Mouse (Mus musculus): Measurements from ENCODE around the gene Gm8909. TPM values are rescaled to one million over a fixed set of nuclear protein-coding genes. Genes with fewer than 3 reads are reported as not detected.

Gene Gm8909
- not detected in 2 replicates for polyA plus RNA-seq (2015; fragmentation: Nextera tagmentation; extraction: Ambion mirVana)

GRCm38 (mm10) chr17:36168039-36168652, at the start of gene Gm8909:
TSS of gene Gm8909 (minus strand) at chr17:36168537.
- no peak within 1 kb of the TSS for H3K9ac ChIP-seq
- no peak for ATAC-seq (ENCODE audit: low read depth)
- no peaks in the 10 kb centered on the region for H3K9me3 ChIP-seq
- H3K27me3 ChIP-seq: peaks cover 78% of the 10 kb centered on the region
- H3K27ac ChIP-seq (replicated peaks): no peak within 1 kb of the TSS
- H3K4me1 ChIP-seq (replicated peaks): peaks cover 11% of the 10 kb centered on the region; the same call in 1 of the 2 replicates
- H3K36me3 ChIP-seq: no peaks in the 10 kb centered on the region
- 1% methylated on average over 62 of the region's 63 CpGs for WGBS
- H3K4me3 ChIP-seq: peak within 1 kb of the TSS; percentile 21
- H3K4me2 ChIP-seq: peak within 1 kb of the TSS; percentile 44

- Histone ChIP-seq H3K27ac (replicated peaks) (no peak overlapping the region), H3K9ac (no peak overlapping the region), H3K4me2 (no peak overlapping the region; the same call in 1 of the 2 replicates), H3K9me3 (no peaks in the 10 kb centered on the region), H3K4me3 (no peak overlapping the region), H3K36me3 (no peaks in the 10 kb centered on the region), H3K4me1 (replicated peaks) (no peaks in the 10 kb centered on the region), H3K27me3 (peaks cover 86% of the 10 kb centered on the region)
- ATAC-seq (ENCODE audit: low read depth): no peak
- WGBS: 4% methylated on average over 20 of the region's 20 CpGs
Measured at GRCm38 (mm10) chr17:36215586-36215985, 47.2 kb upstream of the Gm8909 start.

- H3K4me3 ChIP-seq: no peak overlapping the region
- H3K9ac ChIP-seq: no peak overlapping the region
- H3K4me2 ChIP-seq: no peak overlapping the region
- H3K9me3 ChIP-seq: no peaks in the 10 kb centered on the region
- peaks cover 10% of the 10 kb centered on the region for H3K4me1 ChIP-seq (replicated peaks)
- peaks cover 94% of the 10 kb centered on the region for H3K27me3 ChIP-seq
- H3K27ac ChIP-seq (replicated peaks): no peak overlapping the region
- H3K36me3 ChIP-seq: no peaks in the 10 kb centered on the region
- ATAC-seq (ENCODE audit: low read depth): no peak
Measured at GRCm38 (mm10) chr17:36206846-36207245, 38.5 kb upstream of the Gm8909 start.

- no peak overlapping the region for H3K9ac ChIP-seq
- under 1% methylated on average over 32 of the region's 41 CpGs for WGBS
Measured at GRCm38 (mm10) chr17:36205862-36206261, 37.5 kb upstream of the Gm8909 start.

GRCm38 (mm10) chr17:36205456-36205855, 37.1 kb upstream of the Gm8909 start:
- Histone ChIP-seq H3K36me3 (no peaks in the 10 kb centered on the region), H3K4me2 (peak overlapping the region; percentile 56), H3K9ac (no peak overlapping the region), H3K4me1 (replicated peaks) (peaks cover 10% of the 10 kb centered on the region), H3K9me3 (no peaks in the 10 kb centered on the region), H3K27ac (replicated peaks) (no peak overlapping the region), H3K27me3 (peaks cover 88% of the 10 kb centered on the region), H3K4me3 (peak overlapping the region; percentile 30)
- WGBS: under 1% methylated on average over 15 of the region's 15 CpGs
- ATAC-seq (ENCODE audit: low read depth): no peak

More at GRCm38 (mm10) chr17:36205862-36206261, 37.5 kb upstream of the Gm8909 start:
- H3K27me3 ChIP-seq: peaks cover 92% of the 10 kb centered on the region
- no peak overlapping the region for H3K27ac ChIP-seq (replicated peaks)
- no peaks in the 10 kb centered on the region for H3K9me3 ChIP-seq
- ATAC-seq (ENCODE audit: low read depth): no peak
- no peaks in the 10 kb centered on the region for H3K36me3 ChIP-seq
- H3K4me3 ChIP-seq: peak overlapping the region; percentile 30
- H3K4me1 ChIP-seq (replicated peaks): peaks cover 10% of the 10 kb centered on the region
- peak overlapping the region; percentile 56 for H3K4me2 ChIP-seq

- Histone ChIP-seq H3K27me3 (peaks cover 73% of the 10 kb centered on the region), H3K4me3 (no peak overlapping the region), H3K9ac (no peak overlapping the region), H3K4me1 (replicated peaks) (peaks cover 10% of the 10 kb centered on the region), H3K9me3 (no peaks in the 10 kb centered on the region), H3K4me2 (no peak overlapping the region), H3K27ac (replicated peaks) (no peak overlapping the region), H3K36me3 (no peaks in the 10 kb centered on the region)
- 83% methylated on average over 2 of the region's 2 CpGs for WGBS
- no peak for ATAC-seq (ENCODE audit: low read depth)
Measured at GRCm38 (mm10) chr17:36201851-36202250, 33.5 kb upstream of the Gm8909 start.

- Histone ChIP-seq H3K27me3 (peaks cover 45% of the 10 kb centered on the region), H3K36me3 (no peaks in the 10 kb centered on the region), H3K4me3 (no peak overlapping the region), H3K4me1 (replicated peaks) (no peaks in the 10 kb centered on the region), H3K9me3 (no peaks in the 10 kb centered on the region), H3K4me2 (no peak overlapping the region), H3K9ac (no peak overlapping the region), H3K27ac (replicated peaks) (no peak overlapping the region)
- no peak for ATAC-seq (ENCODE audit: low read depth)
- WGBS: 8% methylated on average over 5 of the region's 5 CpGs
Measured at GRCm38 (mm10) chr17:36198317-36198716, 30.0 kb upstream of the Gm8909 start.

GRCm38 (mm10) chr17:36194471-36194870, 26.1 kb upstream of the Gm8909 start:
- H3K9ac ChIP-seq: no peak overlapping the region
- peaks cover 46% of the 10 kb centered on the region for H3K27me3 ChIP-seq
- no peak overlapping the region for H3K4me2 ChIP-seq
- H3K27ac ChIP-seq (replicated peaks): no peak overlapping the region
- no peak overlapping the region for H3K4me3 ChIP-seq
- no peaks in the 10 kb centered on the region for H3K36me3 ChIP-seq
- no peaks in the 10 kb centered on the region for H3K4me1 ChIP-seq (replicated peaks)
- H3K9me3 ChIP-seq: no peaks in the 10 kb centered on the region
- 87% methylated on average over 6 of the region's 6 CpGs for WGBS
- no peak for ATAC-seq (ENCODE audit: low read depth)

- WGBS: 29% methylated on average over 8 of the region's 8 CpGs
- peak; percentile 43; the same call in 1 of the 2 replicates for ATAC-seq (ENCODE audit: low read depth)
Measured at GRCm38 (mm10) chr17:36193546-36194141, 25.3 kb upstream of the Gm8909 start.

GRCm38 (mm10) chr17:36192371-36192770, 24.0 kb upstream of the Gm8909 start:
- no peaks in the 10 kb centered on the region for H3K4me1 ChIP-seq (replicated peaks)
- H3K9me3 ChIP-seq: no peaks in the 10 kb centered on the region
- H3K36me3 ChIP-seq: no peaks in the 10 kb centered on the region
- no peak overlapping the region for H3K27ac ChIP-seq (replicated peaks)
- H3K9ac ChIP-seq: no peak overlapping the region
- no peak overlapping the region for H3K4me2 ChIP-seq
- peaks cover 47% of the 10 kb centered on the region for H3K27me3 ChIP-seq
- ATAC-seq (ENCODE audit: low read depth): no peak
- H3K4me3 ChIP-seq: no peak overlapping the region
- WGBS: 65% methylated on average over 2 of the region's 2 CpGs

More at GRCm38 (mm10) chr17:36193546-36194141, 25.3 kb upstream of the Gm8909 start:
- no peaks in the 10 kb centered on the region for H3K4me1 ChIP-seq (replicated peaks)
- H3K4me3 ChIP-seq: no peak overlapping the region
- H3K4me2 ChIP-seq: no peak overlapping the region
- no peaks in the 10 kb centered on the region for H3K9me3 ChIP-seq
- H3K36me3 ChIP-seq: no peaks in the 10 kb centered on the region
- peaks cover 48% of the 10 kb centered on the region for H3K27me3 ChIP-seq
- no peak overlapping the region for H3K27ac ChIP-seq (replicated peaks)
- H3K9ac ChIP-seq: no peak overlapping the region

- Histone ChIP-seq H3K9ac (no peak within 1 kb of the TSS), H3K9me3 (no peaks in the 10 kb centered on the region), H3K4me2 (no peak within 1 kb of the TSS), H3K27me3 (peaks cover 61% of the 10 kb centered on the region), H3K27ac (replicated peaks) (no peak within 1 kb of the TSS), H3K4me1 (replicated peaks) (no peaks in the 10 kb centered on the region), H3K36me3 (no peaks in the 10 kb centered on the region), H3K4me3 (no peak within 1 kb of the TSS)
- no peak for ATAC-seq (ENCODE audit: low read depth)
- 70% methylated on average over 2 of the region's 2 CpGs for WGBS
Measured at GRCm38 (mm10) chr17:36190169-36190507, 21.8 kb upstream of the Gm8909 start, which contains the start of gene H2-T3. TSS of gene H2-T3 (minus strand) at chr17:36190287.

- H3K4me3 ChIP-seq: no peak overlapping the region
- ATAC-seq (ENCODE audit: low read depth): no peak
- peaks cover 64% of the 10 kb centered on the region for H3K27me3 ChIP-seq
- no peaks in the 10 kb centered on the region for H3K9me3 ChIP-seq
- H3K36me3 ChIP-seq: no peaks in the 10 kb centered on the region
- H3K27ac ChIP-seq (replicated peaks): no peak overlapping the region
- H3K4me1 ChIP-seq (replicated peaks): no peaks in the 10 kb centered on the region
- no peak overlapping the region for H3K4me2 ChIP-seq
- WGBS: 38% methylated on average over 18 of the region's 18 CpGs
- no peak overlapping the region for H3K9ac ChIP-seq
Measured at GRCm38 (mm10) chr17:36189491-36190168, 21.3 kb upstream of the Gm8909 start.
